Mouse (Mus musculus) bone marrow macrophage, adult 2 months (primary cell): ENCODE results near the gene Socs5.

Experiments used
- CTCF ChIP-seq: IDR thresholded peaks from 2 replicates; pipeline ENCODE4 v1.5.1; 2012; ENCODE audit warnings: low read depth, mild to moderate bottlenecking, low read length, moderate library complexity
- POLR2A ChIP-seq: IDR thresholded peaks from 2 replicates; pipeline ENCODE4 v1.6.1; 2012; ENCODE audit warnings: mild to moderate bottlenecking, low read depth, low read length, borderline replicate concordance

DNA sequence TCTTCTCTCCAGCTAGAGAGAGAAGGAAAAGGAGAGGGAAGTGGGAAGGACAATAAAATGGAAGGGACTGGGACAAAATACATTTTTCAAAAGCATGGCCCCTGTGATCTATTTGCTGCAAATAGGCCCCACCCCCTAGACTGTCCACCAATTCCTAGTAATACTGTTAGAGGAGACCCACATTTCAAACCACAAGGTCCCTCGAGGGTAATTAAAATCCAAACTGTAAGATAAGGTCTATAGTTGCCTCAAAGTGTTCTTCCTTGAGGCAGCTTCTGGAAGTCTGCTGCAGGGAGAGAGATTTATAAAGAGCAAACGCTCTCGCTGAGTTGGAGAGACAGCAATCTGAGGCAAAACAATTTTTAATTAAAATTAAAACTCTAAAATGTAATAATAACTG, 52.8 kb downstream of the Socs5 start:
- TF ChIP-seq CTCF (no peak), POLR2A (no peak)
